Mouse (Mus musculus) heart, postnatal 0 days (tissue): ENCODE results near the gene Uspl1. TPM values are rescaled to one million over a fixed set of nuclear protein-coding genes. Genes with fewer than 3 reads are reported as not detected.
"Not testable (repeated sequence)": the region's sequence is repeated elsewhere in the genome, so short reads cannot be mapped to it uniquely, and the experiment has no call there.

Source experiments
- ATAC-seq: fragments of 200-750 bp; cut with Nextera tagmentation; 2 replicates; pipeline ENCODE4 v1.8.0; 2017; ENCODE audit warnings: low read depth, moderate number of reproducible peaks, moderate library complexity; ENCODE audit not compliant: insufficient read depth
- DNase-seq: peaks from one replicate; pipeline ENCODE4 v3.0.0-alpha.2; 2016; ENCODE audit warnings: low spot score
- H3K27ac ChIP-seq: fragments of 300-500 bp; sonication (generic); 2 replicates; pipeline ENCODE4 v1.5.1; 2014; ENCODE audit warnings: low read depth, mild to moderate bottlenecking
- H3K27me3 ChIP-seq: fragments of 300-500 bp; sonication (generic); 2 replicates; pipeline ENCODE4 v1.6.1; 2014; ENCODE audit warnings: low read length, mixed read lengths; ENCODE audit not compliant: control insufficient read depth, insufficient read depth
- H3K36me3 ChIP-seq: fragments of 300-500 bp; sonication (generic); replicated peaks from 2 replicates; pipeline ENCODE4 v1.6.1; 2014; ENCODE audit warnings: low read length, mixed read lengths; ENCODE audit not compliant: control insufficient read depth, insufficient read depth
- H3K4me1 ChIP-seq: fragments of 300-500 bp; sonication (generic); 2 replicates; pipeline ENCODE4 v1.6.1; 2014; ENCODE audit warnings: antibody characterized with exemption; ENCODE audit not compliant: control insufficient read depth, insufficient read depth
- H3K4me2 ChIP-seq: fragments of 300-500 bp; sonication (generic); 2 replicates; pipeline ENCODE4 v1.6.1; 2014; ENCODE audit warnings: low read depth, mild to moderate bottlenecking, low read length, moderate library complexity
- H3K4me3 ChIP-seq: fragments of 300-500 bp; sonication (generic); 2 replicates; pipeline ENCODE4 v1.5.1; 2014; ENCODE audit warnings: low read depth, low read length
- H3K9ac ChIP-seq: fragments of 300-500 bp; sonication (generic); replicated peaks from 2 replicates; pipeline ENCODE4 v1.6.1; 2014; ENCODE audit warnings: low read depth, low read length, mixed read lengths
- H3K9me3 ChIP-seq: fragments of 300-500 bp; sonication (generic); replicated peaks from 2 replicates; pipeline ENCODE4 v1.6.1; 2016; ENCODE audit warnings: low read length; ENCODE audit not compliant: control insufficient read depth
- CTCF ChIP-seq: IDR thresholded peaks from 2 replicates; pipeline ENCODE4 v1.5.1; 2016; ENCODE audit warnings: antibody characterized with exemption, control low read depth, low read depth
- EP300 ChIP-seq: IDR thresholded peaks from 2 replicates; pipeline ENCODE4 v1.6.1; 2016; ENCODE audit warnings: antibody characterized with exemption, low read depth
- WGBS: fragments of 180-500 bp; shearing (Covaris S2); extraction: QIAGEN DNeasy Blood & Tissue Kit; methylation state at CpG from one replicate; pipeline ENCODE4 v1.1.7; 2014; 5-methylcytosine and 5-hydroxymethylcytosine counted together
- polyA plus RNA-seq: library from polyadenylated mRNA; unstranded; fragments of >200 nt; fragmentation: Nextera tagmentation; extraction: Ambion mirVana; gene quantifications from 2 replicates; pipeline ENCODE4 v1.2.1, GENCODE M21; 2015
- total RNA-seq: library from RNA; depleted of rRNA; stranded (reverse); fragments of >200 nt; gene quantifications from 2 replicates; pipeline ENCODE4 v1.2.3, GENCODE M21; 2014; ENCODE audit warnings: low replicate concordance

Gene Uspl1
- total and polyA plus RNA-seq, 2 experiments from 2014 or later, result 17.6 to 18.9 TPM

DNA sequence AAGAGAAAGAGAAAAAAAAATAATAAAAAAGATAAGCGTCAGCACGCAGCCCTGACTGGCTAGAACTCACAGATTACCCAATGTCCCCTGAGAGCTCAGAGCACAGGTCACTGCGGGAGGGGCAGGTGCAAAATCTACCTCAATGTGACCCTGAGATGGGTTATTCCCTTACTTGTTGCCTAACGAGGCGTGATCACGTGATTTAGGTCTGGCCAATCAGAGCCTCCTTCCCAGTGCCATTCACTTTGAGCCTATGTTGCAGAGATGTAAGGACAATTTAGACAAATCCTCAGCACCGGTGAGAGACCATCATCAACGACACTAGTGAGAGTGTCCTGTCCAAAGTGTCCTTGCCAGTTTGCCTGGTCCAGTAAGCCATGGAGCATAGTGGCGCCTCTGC, 43.8 kb upstream of the Uspl1 start:
- Histone ChIP-seq H3K9me3 (no peaks in the 10 kb centered on the region), H3K9ac (no peak overlapping the region), H3K27ac (no peak overlapping the region), H3K4me2 (no peak overlapping the region), H3K36me3 (no peaks in the 10 kb centered on the region), H3K27me3 (no peaks in the 10 kb centered on the region), H3K4me1 (peaks cover under 1% of the 10 kb centered on the region; the same call in 1 of the 2 replicates), H3K4me3 (no peak overlapping the region)
- DNase-seq (no peak), ATAC-seq (no peak)
- no peak for TF ChIP-seq EP300
- no peak for TF ChIP-seq CTCF
- 72% methylated on average over 9 of the region's 9 CpGs for WGBS

DNA sequence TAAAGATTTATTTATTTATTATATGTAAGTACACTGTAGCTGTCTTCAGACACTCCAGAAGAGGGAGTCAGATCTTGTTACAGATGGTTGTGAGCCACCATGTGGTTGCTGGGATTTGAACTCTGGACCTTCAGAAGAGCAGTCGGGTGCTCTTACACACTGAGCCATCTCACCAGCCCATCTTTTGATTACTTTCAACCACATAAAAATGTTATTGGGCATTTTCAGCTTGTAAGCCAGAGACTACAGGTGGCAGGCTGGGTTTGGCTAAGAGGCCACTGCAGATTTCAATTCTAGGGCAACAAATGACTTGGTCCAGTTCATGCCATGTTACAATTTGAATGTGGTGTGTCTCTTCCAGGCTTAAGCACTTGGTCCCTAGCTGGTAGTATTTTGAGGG, 43.0 kb upstream of the Uspl1 start:
- DNase-seq, H3K4me3 ChIP-seq, ATAC-seq, H3K27me3 ChIP-seq, H3K36me3 ChIP-seq, H3K27ac ChIP-seq, H3K9ac ChIP-seq, H3K9me3 ChIP-seq, H3K4me2 ChIP-seq, H3K4me1 ChIP-seq: not testable (repeated sequence)
- 88% methylated on average over 1 of the region's 1 CpGs for WGBS

DNA sequence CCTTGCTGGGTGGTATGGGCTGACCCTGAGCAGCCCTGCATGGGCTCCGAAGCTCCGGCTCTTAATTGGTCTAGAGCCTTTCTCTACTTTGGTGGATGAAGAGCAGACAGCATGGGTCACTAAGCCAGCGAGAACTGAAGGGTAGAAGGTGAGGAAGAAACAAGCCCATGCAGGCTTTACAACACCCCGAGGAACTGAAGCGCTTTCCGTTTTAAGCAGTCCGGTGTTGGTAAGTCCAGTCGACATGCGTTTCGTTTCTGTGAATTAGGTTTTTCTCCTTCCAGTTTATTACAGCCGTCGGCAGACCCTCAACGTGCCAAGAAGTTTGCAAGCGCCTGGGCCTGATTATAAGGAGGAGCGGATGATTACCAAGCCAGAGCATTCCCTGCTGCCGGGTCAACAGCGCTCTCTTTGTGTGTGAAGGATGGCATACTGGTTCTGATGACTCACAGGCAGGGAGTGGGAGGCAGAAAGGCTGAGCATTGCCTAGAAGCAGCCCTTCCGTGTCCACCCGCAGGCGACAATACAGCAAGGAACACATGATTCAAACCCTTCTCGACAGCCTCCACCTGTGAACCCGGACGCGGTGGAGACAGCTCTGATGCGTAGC, 40.3 kb upstream of the Uspl1 start:
- H3K4me2 ChIP-seq, result no peak overlapping the region
- DNase-seq, result peak; percentile 11
- TF ChIP-seq EP300 (no peak), CTCF (no peak)
- H3K27me3 ChIP-seq, result no peaks in the 10 kb centered on the region
- no peak overlapping the region for H3K27ac ChIP-seq
- 67% methylated on average over 25 of the region's 25 CpGs for WGBS
- no peak for ATAC-seq
- H3K4me1 ChIP-seq, result no peaks in the 10 kb centered on the region
- no peak overlapping the region for H3K9ac ChIP-seq
- H3K9me3 ChIP-seq, result no peaks in the 10 kb centered on the region
- H3K4me3 ChIP-seq, result no peak overlapping the region
- no peaks in the 10 kb centered on the region for H3K36me3 ChIP-seq

DNA sequence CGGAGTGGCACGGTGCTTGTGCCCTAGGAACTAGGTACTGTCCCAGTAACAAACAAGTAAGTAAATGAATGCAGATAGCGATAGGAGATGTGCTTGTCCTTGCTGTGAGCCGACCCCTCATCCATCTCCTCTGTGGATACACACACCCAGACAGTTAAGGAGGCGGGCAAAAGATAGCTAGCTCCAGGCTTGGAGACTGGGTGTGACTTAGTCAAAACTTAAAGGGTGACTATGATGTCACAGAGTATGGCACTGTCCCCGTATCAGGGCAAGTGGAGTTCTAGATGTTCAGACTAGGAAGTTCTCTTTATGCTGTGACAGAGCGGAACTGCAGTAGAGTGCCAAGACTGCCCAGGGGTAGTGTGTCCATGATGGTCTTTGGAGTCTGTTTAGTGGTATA, 37.5 kb upstream of the Uspl1 start:
- no peak; the same call in 1 of the 2 replicates for ATAC-seq
- no peak overlapping the region for H3K9ac ChIP-seq
- no peak for DNase-seq
- no peaks in the 10 kb centered on the region for H3K36me3 ChIP-seq
- TF ChIP-seq CTCF (no peak), EP300 (no peak)
- H3K27me3 ChIP-seq, result no peaks in the 10 kb centered on the region
- no peaks in the 10 kb centered on the region for H3K4me1 ChIP-seq
- H3K9me3 ChIP-seq, result no peaks in the 10 kb centered on the region
- WGBS, result 74% methylated on average over 7 of the region's 7 CpGs
- no peak overlapping the region for H3K27ac ChIP-seq
- H3K4me2 ChIP-seq, result no peak overlapping the region
- H3K4me3 ChIP-seq, result no peak overlapping the region

DNA sequence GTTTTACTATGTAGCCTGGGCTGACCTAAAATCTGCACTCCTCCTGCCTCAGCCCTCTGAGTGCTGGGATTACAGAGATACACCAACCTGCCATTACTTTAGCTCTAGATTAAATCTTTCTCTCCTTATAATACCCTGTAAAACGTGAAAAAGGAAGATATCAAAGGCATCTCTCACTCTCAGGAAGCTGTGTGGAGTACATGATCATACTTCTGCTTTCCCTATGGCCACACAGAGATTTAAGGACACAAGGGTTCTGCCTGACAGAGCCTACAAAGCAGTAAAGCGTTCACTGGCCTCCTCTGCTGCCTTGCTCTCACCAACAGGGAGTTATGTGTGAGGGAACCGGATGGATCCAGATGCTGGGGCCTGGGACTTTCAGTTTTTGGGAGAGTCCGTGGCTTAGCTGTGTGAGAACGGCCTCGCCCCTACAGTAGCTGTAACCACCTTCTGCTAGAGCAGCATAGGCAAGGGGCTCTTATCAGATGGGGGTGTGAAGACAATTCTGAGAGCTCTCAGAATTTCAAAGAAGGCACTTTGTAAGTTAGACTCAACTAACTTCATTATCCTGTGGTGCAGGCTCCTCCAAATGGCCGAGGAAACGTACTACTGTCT, 36.7 kb upstream of the Uspl1 start:
- no peak for ATAC-seq
- 60% methylated on average over 8 of the region's 8 CpGs for WGBS
- no peaks in the 10 kb centered on the region for H3K4me1 ChIP-seq
- no peak overlapping the region for H3K4me3 ChIP-seq
- H3K36me3 ChIP-seq, result no peaks in the 10 kb centered on the region
- no peak overlapping the region for H3K4me2 ChIP-seq
- no peak overlapping the region for H3K9ac ChIP-seq
- no peak for TF ChIP-seq CTCF
- no peak for TF ChIP-seq EP300
- no peak overlapping the region; the same call in 1 of the 2 replicates for H3K27ac ChIP-seq
- no peaks in the 10 kb centered on the region for H3K27me3 ChIP-seq
- no peaks in the 10 kb centered on the region for H3K9me3 ChIP-seq
- no peak for DNase-seq

DNA sequence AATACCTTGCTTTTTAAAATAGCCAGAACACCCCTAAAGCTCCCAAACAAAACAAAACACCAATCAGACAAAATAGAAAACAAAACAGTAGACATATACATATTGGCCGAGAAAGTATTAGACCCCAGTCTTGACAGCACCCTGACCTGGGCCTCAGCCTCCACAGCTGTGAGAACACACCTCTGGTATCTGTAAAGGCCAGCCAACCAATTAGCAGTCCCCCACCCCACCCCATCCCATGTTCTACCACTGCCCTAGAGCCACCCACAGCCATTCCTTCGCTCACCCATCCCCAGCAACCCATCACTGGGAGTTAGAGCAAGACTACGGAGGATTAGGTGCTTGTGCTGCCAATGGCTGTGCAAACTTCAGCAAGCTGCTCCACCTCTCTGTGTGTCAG, 33.3 kb upstream of the Uspl1 start:
- TF ChIP-seq CTCF (no peak), EP300 (no peak)
- 89% methylated on average over 3 of the region's 3 CpGs for WGBS
- no peak overlapping the region for H3K27ac ChIP-seq

More for the DNA sequence above, 33.3 kb upstream of the Uspl1 start:
- no peak overlapping the region for H3K4me2 ChIP-seq
- no peaks in the 10 kb centered on the region for H3K9me3 ChIP-seq
- DNase-seq (no peak), ATAC-seq (no peak)
- no peaks in the 10 kb centered on the region for H3K4me1 ChIP-seq
- H3K27me3 ChIP-seq, result no peaks in the 10 kb centered on the region
- no peak overlapping the region for H3K9ac ChIP-seq
- no peaks in the 10 kb centered on the region for H3K36me3 ChIP-seq
- H3K4me3 ChIP-seq, result no peak overlapping the region
